Mouse (Mus musculus) intestine, embryonic 16.5 days (tissue): ENCODE measurements around the gene Crebzf. TPM values are rescaled to one million over a fixed set of nuclear protein-coding genes. Genes with fewer than 3 reads are reported as not detected.

ENCODE experiments used
- ATAC-seq: fragments of 200-750 bp; cut with Nextera tagmentation; 2 replicates; pipeline ENCODE4 v1.8.0; 2017; ENCODE audit warnings: moderate TSS enrichment, moderate library complexity
- H3K27ac ChIP-seq: fragments of 300-500 bp; sonication (generic); 2 replicates; pipeline ENCODE4 v1.5.1; 2014; ENCODE audit warnings: mild to moderate bottlenecking, low read length
- H3K27me3 ChIP-seq: fragments of 300-500 bp; sonication (generic); replicated peaks from 2 replicates; pipeline ENCODE4 v1.6.1; 2014; ENCODE audit warnings: low read length, control low read depth, mixed read lengths; ENCODE audit not compliant: control insufficient read depth, insufficient read depth
- H3K36me3 ChIP-seq: fragments of 300-500 bp; sonication (generic); 2 replicates; pipeline ENCODE4 v1.6.1; 2014; ENCODE audit warnings: low read length, control low read depth; ENCODE audit not compliant: control insufficient read depth, insufficient read depth
- H3K4me1 ChIP-seq: fragments of 300-500 bp; sonication (generic); 2 replicates; pipeline ENCODE4 v1.6.1; 2014; ENCODE audit warnings: low read length, control low read depth, mixed read lengths; ENCODE audit not compliant: control insufficient read depth, insufficient read depth
- H3K4me2 ChIP-seq: fragments of 300-500 bp; sonication (generic); 2 replicates; pipeline ENCODE4 v1.6.1; 2014; ENCODE audit warnings: low read depth, low read length, control low read depth
- H3K4me3 ChIP-seq: fragments of 300-500 bp; sonication (generic); 2 replicates; pipeline ENCODE4 v1.5.1; 2014; ENCODE audit warnings: mild to moderate bottlenecking, low read length
- H3K9ac ChIP-seq: fragments of 300-500 bp; sonication (generic); 2 replicates; pipeline ENCODE4 v1.6.1; 2014; ENCODE audit warnings: low read depth, low read length
- H3K9me3 ChIP-seq: fragments of 300-500 bp; sonication (generic); 2 replicates; pipeline ENCODE4 v1.6.1; 2016; ENCODE audit warnings: low read length, control low read depth; ENCODE audit not compliant: control insufficient read depth
- WGBS: fragments of 180-500 bp; shearing (Covaris S2); extraction: QIAGEN DNeasy Blood & Tissue Kit; methylation state at CpG from one replicate; pipeline ENCODE4 v1.1.7; 2014; 5-methylcytosine and 5-hydroxymethylcytosine counted together
- polyA plus RNA-seq: library from polyadenylated mRNA; unstranded; fragments of >200 nt; fragmentation: Nextera tagmentation; extraction: Ambion mirVana; gene quantifications from 2 replicates; pipeline ENCODE4 v1.2.1, GENCODE M21; 2015

Crebzf gene
- polyA plus RNA-seq, 1 experiment from 2014 or later = 11.5 TPM

- Histone ChIP-seq H3K9me3 (no peaks in the 10 kb centered on the region), H3K4me1 (no peaks in the 10 kb centered on the region; the same call in 1 of the 2 replicates), H3K27me3 (no peaks in the 10 kb centered on the region), H3K36me3 (no peaks in the 10 kb centered on the region), H3K4me2 (peak overlapping the region; percentile 90), H3K27ac (peak overlapping the region; percentile 99), H3K9ac (peak overlapping the region; percentile 100), H3K4me3 (peak overlapping the region; percentile 99)
- under 1% methylated on average over 122 of the region's 123 CpGs for WGBS
- peak; percentile 79 for ATAC-seq
Measured at GRCm38 (mm10) chr7:90443101-90444091, 867 bp downstream of the Crebzf start.

GRCm38 (mm10) chr7:90444206-90444605, 1.7 kb downstream of the Crebzf start:
- Histone ChIP-seq H3K4me2 (peak overlapping the region; percentile 90), H3K27me3 (no peaks in the 10 kb centered on the region), H3K4me3 (peak overlapping the region; percentile 99), H3K27ac (0 out of 2 replicates have a peak overlapping the region, but pooled peaks have one; percentile 4), H3K9ac (peak overlapping the region; percentile 100), H3K4me1 (no peaks in the 10 kb centered on the region; the same call in 1 of the 2 replicates), H3K36me3 (no peaks in the 10 kb centered on the region), H3K9me3 (no peaks in the 10 kb centered on the region)
- under 1% methylated on average over 6 of the region's 6 CpGs for WGBS
- ATAC-seq = no peak

DNA sequence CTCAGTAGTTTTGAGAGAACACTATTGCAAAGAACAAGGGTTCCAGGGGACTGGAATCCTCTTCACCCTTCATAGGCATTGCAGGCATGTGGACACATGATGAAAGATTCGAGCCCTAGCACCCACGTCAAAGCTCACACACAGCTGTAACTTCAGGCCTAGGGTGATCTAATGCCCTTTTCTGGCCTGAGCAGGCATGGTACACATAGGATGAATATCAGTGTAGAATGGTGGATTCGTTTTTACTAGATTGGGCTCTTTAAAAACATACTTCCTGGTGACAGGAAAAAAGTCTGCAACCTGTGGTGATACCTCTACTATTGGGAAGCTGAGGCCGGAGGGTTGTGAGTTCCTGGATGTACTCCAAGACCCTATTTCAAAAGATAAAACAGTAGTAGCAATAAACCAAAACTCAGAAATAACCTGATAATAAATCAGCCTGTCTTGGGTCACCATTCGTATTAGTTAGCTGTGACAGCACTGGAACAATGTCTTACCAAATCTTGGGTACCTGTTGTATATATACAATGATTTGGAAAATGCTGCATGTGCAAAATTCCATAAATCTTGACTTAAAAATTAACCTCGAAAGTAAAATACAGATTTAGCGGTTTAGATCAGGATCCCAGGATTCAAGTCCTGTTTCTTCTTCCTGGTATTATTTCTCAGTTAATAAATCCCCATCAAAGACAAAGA, 13.8 kb downstream of the Crebzf start:
- Histone ChIP-seq H3K4me1 (peaks cover 9% of the 10 kb centered on the region), H3K9me3 (no peaks in the 10 kb centered on the region), H3K27me3 (no peaks in the 10 kb centered on the region; the same call in 1 of the 2 replicates), H3K36me3 (peaks cover 2% of the 10 kb centered on the region; the same call in 1 of the 2 replicates), H3K4me2 (peak overlapping the region; percentile 78), H3K9ac (peak overlapping the region; percentile 83), H3K4me3 (peak overlapping the region; percentile 72), H3K27ac (peak overlapping the region; percentile 39)
- no peak for ATAC-seq
- 21% methylated on average over 7 of the region's 7 CpGs for WGBS

DNA sequence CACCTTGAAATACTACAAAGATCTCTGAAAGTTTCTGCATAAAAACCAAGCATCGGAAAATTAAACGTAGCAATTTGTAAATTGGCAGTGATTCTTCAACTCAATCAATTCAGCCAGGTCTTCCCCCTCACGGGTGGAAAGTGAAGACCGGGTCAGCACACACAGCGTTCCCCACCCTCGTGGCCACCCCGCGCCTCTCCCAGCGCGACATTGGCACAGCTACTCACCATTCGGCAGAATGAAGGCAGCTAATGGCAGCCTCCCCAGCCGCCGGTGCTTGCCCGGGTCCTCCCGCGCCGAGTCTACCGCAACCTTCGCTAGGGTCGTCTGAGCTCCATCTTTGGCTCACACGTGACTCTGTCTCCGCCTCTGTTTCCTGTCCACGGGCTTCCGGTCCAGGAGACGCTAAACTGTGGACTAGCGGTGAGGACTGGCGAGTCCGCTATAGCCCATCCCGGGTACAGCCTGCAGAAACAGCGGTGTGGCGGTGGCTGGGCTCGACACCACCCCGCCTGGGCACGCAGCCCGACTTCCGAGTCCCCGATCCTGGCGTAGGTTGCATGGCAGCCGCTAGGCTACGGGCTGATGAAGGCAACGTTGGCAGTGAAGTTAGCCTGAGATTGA, 14.4 kb downstream of the Crebzf start, which contains the start of gene Tmem126a:
TSS of gene Tmem126a (minus strand) at position 385 of the 624 bp plus-strand sequence.
- peak within 1 kb of the TSS; percentile 83 for H3K9ac ChIP-seq
- H3K4me3 ChIP-seq = peak within 1 kb of the TSS; percentile 72
- peak within 1 kb of the TSS; percentile 88 for H3K27ac ChIP-seq
- H3K9me3 ChIP-seq = no peaks in the 10 kb centered on the region
- peaks cover 9% of the 10 kb centered on the region for H3K4me1 ChIP-seq
- H3K27me3 ChIP-seq = peaks cover 3% of the 10 kb centered on the region; the same call in 1 of the 2 replicates
- peak; percentile 97 for ATAC-seq
- no peaks in the 10 kb centered on the region for H3K36me3 ChIP-seq
- H3K4me2 ChIP-seq = peak within 1 kb of the TSS; percentile 78
- under 1% methylated on average over 41 of the region's 41 CpGs for WGBS

DNA sequence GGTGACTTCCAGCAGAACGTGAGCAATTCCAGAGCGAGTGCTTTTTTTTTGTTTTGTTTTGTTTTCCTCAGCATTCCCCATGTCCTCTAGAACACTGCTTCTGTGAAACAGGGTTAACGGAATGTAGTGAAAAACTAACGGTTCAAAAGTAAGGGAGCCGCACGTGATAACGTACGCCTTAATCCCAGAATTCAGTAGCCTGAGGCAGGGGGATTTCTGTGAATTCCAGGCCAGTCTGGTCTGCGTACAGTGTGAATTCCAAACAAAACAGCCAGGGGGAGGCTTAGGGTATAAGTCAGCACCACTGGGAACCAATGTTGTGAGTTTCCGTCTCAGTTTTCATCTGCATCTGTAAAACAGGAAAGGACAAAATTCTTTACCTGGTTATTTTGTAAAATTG, 15.0 kb downstream of the Crebzf start:
- H3K4me3 ChIP-seq = peak overlapping the region; percentile 72
- peak overlapping the region; percentile 83 for H3K9ac ChIP-seq
- H3K27me3 ChIP-seq = peaks cover 3% of the 10 kb centered on the region; the same call in 1 of the 2 replicates
- H3K36me3 ChIP-seq = no peaks in the 10 kb centered on the region
- peak overlapping the region; percentile 88 for H3K27ac ChIP-seq
- 11% methylated on average over 10 of the region's 10 CpGs for WGBS
- peaks cover 9% of the 10 kb centered on the region for H3K4me1 ChIP-seq
- H3K9me3 ChIP-seq = no peaks in the 10 kb centered on the region
- ATAC-seq = peak; percentile 55
- peak overlapping the region; percentile 78 for H3K4me2 ChIP-seq

DNA sequence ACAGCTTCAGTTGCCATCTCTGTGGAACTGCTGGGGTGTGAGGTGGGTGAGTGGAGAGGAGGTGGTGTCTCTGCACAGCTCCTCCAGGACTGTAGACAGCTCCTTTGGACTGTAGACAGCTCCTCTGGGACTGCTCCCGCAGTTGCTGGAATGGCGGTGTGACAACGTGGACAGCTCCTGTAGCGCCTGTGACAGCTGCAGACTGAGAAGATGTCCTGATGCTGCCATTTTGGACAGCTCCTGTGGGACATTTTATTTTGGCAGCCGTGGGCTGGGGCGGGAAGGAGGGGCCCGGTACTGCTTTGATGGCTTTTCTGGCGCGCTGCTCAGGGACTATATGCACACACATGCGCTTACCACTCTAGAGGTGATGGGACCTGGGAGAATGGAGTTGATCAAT, 17.8 kb downstream of the Crebzf start:
- H3K9ac ChIP-seq = no peak overlapping the region
- no peak overlapping the region for H3K27ac ChIP-seq
- no peak overlapping the region for H3K4me2 ChIP-seq
- H3K36me3 ChIP-seq = no peaks in the 10 kb centered on the region
- H3K27me3 ChIP-seq = peaks cover 3% of the 10 kb centered on the region; the same call in 1 of the 2 replicates
- no peak for ATAC-seq
- H3K9me3 ChIP-seq = no peaks in the 10 kb centered on the region
- 40% methylated on average over 10 of the region's 10 CpGs for WGBS
- H3K4me1 ChIP-seq = peaks cover 9% of the 10 kb centered on the region
- no peak overlapping the region for H3K4me3 ChIP-seq

DNA sequence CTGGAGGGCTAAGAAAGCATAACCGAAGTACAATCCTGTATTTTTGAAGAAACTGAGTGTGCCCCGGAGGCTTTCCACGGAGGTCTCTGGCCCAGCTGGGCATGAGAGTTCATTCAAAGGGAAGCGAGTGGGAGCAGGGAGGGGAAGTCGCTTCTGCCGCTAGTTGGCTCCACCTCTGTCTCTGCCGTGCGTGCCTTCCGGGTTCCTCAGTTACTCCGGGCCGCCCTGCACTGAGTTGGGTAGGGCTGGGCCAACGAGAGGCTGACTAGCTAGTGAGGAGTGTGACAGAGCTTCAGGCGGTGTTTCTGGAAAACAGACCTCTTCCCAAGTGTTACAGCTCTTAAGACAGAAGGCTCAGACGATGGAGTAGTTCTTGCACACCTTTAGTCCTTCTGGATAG, 18.4 kb downstream of the Crebzf start:
- WGBS = 21% methylated on average over 14 of the region's 14 CpGs
- no peaks in the 10 kb centered on the region for H3K36me3 ChIP-seq
- H3K9me3 ChIP-seq = no peaks in the 10 kb centered on the region
- H3K4me1 ChIP-seq = peaks cover 4% of the 10 kb centered on the region
- H3K27me3 ChIP-seq = peaks cover 3% of the 10 kb centered on the region; the same call in 1 of the 2 replicates
- H3K9ac ChIP-seq = peak overlapping the region; percentile 11; the same call in 1 of the 2 replicates
- H3K27ac ChIP-seq = no peak overlapping the region
- 0 out of 2 replicates have a peak overlapping the region, but pooled peaks have one; percentile 9 for H3K4me2 ChIP-seq
- no peak overlapping the region for H3K4me3 ChIP-seq
- ATAC-seq = no peak

DNA sequence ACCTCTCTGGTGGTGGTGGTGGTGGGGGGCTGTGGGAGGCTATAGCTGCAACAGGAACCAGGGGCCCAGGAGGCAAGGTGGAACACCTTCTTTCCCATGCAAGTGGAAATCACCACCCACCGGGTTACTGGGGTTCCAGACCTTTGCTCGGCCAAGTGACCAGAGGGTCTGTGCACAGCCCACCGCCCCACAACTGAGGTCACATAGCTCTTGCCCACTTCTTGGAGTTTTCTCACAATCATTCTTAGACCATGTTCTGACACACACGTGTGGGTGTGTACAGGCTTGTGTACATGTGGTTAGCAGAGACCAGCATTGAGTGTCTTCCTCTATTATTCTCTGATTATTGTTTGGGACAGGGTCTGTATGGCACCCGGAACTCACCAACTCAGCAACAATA, 18.9 kb downstream of the Crebzf start:
- 98% methylated on average over 5 of the region's 5 CpGs for WGBS
- Histone ChIP-seq H3K36me3 (no peaks in the 10 kb centered on the region), H3K4me2 (no peak overlapping the region), H3K9me3 (no peaks in the 10 kb centered on the region), H3K9ac (no peak overlapping the region), H3K27me3 (peaks cover 3% of the 10 kb centered on the region; the same call in 1 of the 2 replicates), H3K27ac (no peak overlapping the region), H3K4me1 (no peaks in the 10 kb centered on the region), H3K4me3 (no peak overlapping the region)
- ATAC-seq = no peak
